Mouse (Mus musculus): ENCODE measurements around the gene Defa23. TPM values are rescaled to one million over a fixed set of nuclear protein-coding genes. Genes with fewer than 3 reads are reported as not detected.
"Not testable (repeated sequence)": the region's sequence is repeated elsewhere in the genome, so short reads cannot be mapped to it uniquely, and the experiment has no call there.

The Defa23 gene
- polyA plus RNA-seq (2012; ENCODE audit: insufficient read depth, insufficient read length, missing spikeins) = not detected in 2 replicates

DNA sequence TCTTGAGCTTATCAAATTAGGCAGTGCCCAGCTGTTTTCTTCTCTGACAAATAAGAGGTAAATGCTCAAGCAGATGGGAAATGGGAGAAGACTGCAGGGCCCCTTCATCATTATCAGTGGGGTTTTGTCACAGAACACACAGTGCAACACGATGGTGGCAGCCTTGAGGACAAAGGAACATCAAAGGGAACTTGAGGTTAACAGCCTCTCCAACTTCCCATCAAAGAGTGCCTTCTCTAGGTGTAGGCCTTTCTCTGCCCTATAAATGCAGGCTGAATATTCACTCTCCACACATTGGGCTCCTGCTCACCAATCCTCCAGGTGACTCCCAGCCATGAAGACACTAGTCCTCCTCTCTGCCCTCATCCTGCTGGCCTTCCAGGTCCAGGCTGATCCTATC lies at the start of gene Defa23:
TSS of gene Defa23 (plus strand) at position 301 of the 400 bp plus-strand sequence.
- H3K4me1 ChIP-seq (ENCODE audit: control insufficient read depth, insufficient read depth, low read length); H3K27ac ChIP-seq (ENCODE audit: insufficient read depth, low read depth, low read length); H3K4me3 ChIP-seq (ENCODE audit: insufficient read depth, low read length): not testable (repeated sequence)

DNA sequence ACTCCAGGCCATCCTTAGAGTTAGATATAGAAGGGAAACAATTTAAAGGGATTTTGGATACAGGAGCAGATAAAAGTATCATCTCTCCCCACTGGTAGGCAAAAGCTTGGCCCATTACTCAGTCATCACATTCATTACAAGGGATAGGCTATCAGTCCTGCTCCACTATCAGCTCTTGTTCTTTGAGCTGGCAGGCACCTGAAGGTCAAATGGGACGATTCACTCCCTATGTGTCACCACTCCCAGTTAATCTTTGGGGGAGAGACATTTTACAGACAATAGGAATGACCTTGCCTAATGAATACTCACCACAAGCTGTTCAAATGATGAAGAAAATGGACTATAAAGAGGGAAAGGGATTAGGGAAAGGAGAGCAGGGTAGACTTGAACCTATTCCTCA lies 48.0 kb upstream of the Defa23 start:
- Histone ChIP-seq H3K4me1 (ENCODE audit: control insufficient read depth, insufficient read depth, low read length) (no peaks in the 10 kb centered on the region), H3K27ac (ENCODE audit: insufficient read depth, low read depth, low read length) (no peak overlapping the region), H3K4me3 (ENCODE audit: insufficient read depth, low read length) (no peak overlapping the region)
- no peak for TF ChIP-seq CTCF (IDR thresholded peaks at IDR 0.05; ENCODE audit: low read depth, low read length)
- no peak for TF ChIP-seq POLR2A (IDR thresholded peaks at IDR 0.05; ENCODE audit: borderline replicate concordance, low read depth, low read length)

DNA sequence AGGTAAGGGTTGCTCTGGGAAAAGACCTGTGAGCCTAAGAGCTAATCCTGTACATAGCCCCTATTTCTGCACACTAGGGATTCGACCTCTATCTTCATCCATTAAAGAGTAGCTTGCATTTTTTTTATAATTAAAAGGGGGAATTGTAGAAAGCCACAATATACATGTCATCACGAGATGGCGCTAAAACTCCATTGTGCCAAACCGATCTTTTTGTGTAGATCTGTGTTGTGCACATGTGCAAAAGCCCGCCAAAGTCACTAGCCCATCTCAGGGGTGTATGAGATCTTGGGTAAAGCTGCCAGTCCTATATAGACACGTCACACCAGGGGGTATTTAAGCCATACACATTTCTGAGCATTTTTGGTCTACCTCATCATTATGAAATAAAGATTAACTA lies 46.3 kb upstream of the Defa23 start:
- H3K27ac ChIP-seq (ENCODE audit: insufficient read depth, low read depth, low read length); H3K4me3 ChIP-seq (ENCODE audit: insufficient read depth, low read length); H3K4me1 ChIP-seq (ENCODE audit: control insufficient read depth, insufficient read depth, low read length): not testable (repeated sequence)

DNA sequence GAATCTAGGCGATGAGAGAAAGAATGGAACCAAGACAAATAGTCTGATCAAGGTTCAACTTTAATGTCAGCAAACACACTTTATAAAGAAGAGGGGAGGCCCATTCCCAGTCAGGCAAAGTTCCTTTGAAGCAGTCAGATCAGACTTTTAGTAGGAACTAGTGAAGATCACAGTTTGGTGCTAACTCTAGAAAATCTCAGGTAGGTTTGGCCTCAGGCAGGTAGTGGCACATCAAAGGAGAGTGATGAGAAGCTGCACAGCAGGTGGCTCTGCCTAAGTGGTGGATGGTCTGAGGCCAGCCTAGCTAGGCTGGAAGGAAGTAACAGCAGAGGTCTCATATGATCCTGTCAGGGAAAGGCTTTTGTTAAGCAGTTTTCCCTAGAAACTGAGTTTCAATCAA lies 44.3 kb upstream of the Defa23 start:
- H3K27ac ChIP-seq (ENCODE audit: insufficient read depth, low read depth, low read length); H3K4me3 ChIP-seq (ENCODE audit: insufficient read depth, low read length); H3K4me1 ChIP-seq (ENCODE audit: control insufficient read depth, insufficient read depth, low read length): not testable (repeated sequence)

DNA sequence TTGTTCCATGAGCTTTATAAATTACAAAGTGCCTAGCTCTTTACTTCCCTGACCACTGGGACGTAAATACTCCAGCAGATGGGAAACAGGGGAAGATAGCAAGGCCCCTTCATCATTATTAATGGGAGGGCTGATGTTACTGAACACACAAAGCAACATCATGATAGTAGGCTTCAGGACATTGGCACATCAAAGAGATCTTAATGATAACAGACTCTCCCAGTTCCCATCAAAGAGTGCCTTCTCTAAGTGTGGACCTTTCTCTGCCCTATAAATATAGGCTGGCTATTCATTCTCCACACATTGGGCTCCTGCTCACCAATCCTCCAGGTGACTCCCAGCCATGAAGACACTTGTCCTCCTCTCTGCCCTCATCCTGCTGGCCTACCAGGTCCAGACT lies 29.6 kb upstream of the Defa23 start, which contains the start of gene Defa21:
TSS of gene Defa21 (plus strand) at position 301 of the 400 bp plus-strand sequence.
- H3K4me3 ChIP-seq (ENCODE audit: insufficient read depth, low read length); H3K27ac ChIP-seq (ENCODE audit: insufficient read depth, low read depth, low read length); H3K4me1 ChIP-seq (ENCODE audit: control insufficient read depth, insufficient read depth, low read length): not testable (repeated sequence)

DNA sequence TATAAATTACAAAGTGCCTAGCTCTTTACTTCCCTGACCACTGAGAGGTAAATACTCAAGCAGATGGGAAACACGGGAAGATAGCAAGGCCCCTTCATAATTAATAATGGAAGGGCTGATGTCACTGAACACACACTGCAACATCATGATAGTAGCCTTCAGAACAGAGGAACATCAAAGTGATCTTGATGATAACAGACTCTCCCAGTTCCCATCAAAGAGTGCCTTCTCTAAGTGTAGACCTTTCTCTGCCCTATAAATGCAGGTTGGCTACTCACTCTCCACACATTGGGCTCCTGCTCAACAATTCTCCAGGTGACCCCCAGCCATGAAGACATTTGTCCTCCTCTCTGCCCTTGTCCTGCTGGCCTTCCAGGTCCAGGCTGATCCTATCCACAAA lies 9.9 kb downstream of the Defa23 start, which contains the start of gene Defa35:
TSS of gene Defa35 (plus strand) at position 301 of the 400 bp plus-strand sequence.
- not testable (repeated sequence) for H3K27ac ChIP-seq (ENCODE audit: insufficient read depth, low read depth, low read length); H3K4me1 ChIP-seq (ENCODE audit: control insufficient read depth, insufficient read depth, low read length); H3K4me3 ChIP-seq (ENCODE audit: insufficient read depth, low read length)

DNA sequence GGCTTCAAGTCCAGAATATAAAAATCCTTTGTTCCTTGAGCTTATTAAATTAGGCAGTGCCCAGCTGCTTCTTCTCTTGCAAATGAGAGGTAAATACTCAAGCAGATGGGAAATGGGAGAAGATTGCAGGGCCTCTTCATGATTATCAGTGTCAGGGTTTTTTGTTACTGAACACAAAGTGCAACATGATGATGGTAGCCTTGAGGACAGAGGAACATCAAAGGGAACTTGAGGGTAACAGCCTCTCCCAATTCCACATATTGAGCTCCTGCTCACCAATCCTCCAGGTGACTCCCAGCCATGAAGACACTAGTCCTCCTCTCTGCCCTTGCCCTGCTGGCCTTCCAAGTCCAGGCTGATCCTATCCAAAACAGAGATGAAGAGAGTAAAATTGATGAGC lies 29.3 kb downstream of the Defa23 start, which contains the start of gene Defa25:
TSS of gene Defa25 (plus strand) at position 301 of the 400 bp plus-strand sequence.
- H3K4me3 ChIP-seq (ENCODE audit: insufficient read depth, low read length); H3K4me1 ChIP-seq (ENCODE audit: control insufficient read depth, insufficient read depth, low read length); H3K27ac ChIP-seq (ENCODE audit: insufficient read depth, low read depth, low read length): not testable (repeated sequence)

DNA sequence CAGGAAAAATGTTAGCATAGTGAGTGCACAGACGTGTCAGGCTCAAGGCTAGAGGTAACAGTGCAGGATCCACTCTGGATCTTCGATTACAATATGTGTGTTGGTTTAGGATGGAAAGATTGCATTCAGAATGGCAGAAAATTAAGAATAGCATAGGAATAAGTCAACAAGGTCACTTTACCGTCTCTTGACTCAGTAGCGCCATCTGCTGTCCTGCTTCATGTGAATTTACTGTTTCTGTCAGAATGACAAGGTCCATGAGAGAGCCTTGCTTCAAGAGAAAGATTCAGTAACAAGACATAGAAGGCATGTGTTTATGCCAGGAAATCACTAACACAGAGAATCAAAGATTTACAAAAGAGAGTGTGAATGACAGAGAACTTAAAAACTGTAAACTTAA lies 38.3 kb downstream of the Defa23 start:
- no peak for TF ChIP-seq CTCF (IDR thresholded peaks at IDR 0.05; ENCODE audit: low read depth, low read length)
- TF ChIP-seq POLR2A (IDR thresholded peaks at IDR 0.05; ENCODE audit: borderline replicate concordance, low read depth, low read length) = no peak
- H3K27ac ChIP-seq (ENCODE audit: insufficient read depth, low read depth, low read length) = no peak overlapping the region
- no peak overlapping the region for H3K4me3 ChIP-seq (ENCODE audit: insufficient read depth, low read length)
- no peaks in the 10 kb centered on the region for H3K4me1 ChIP-seq (ENCODE audit: control insufficient read depth, insufficient read depth, low read length)

DNA sequence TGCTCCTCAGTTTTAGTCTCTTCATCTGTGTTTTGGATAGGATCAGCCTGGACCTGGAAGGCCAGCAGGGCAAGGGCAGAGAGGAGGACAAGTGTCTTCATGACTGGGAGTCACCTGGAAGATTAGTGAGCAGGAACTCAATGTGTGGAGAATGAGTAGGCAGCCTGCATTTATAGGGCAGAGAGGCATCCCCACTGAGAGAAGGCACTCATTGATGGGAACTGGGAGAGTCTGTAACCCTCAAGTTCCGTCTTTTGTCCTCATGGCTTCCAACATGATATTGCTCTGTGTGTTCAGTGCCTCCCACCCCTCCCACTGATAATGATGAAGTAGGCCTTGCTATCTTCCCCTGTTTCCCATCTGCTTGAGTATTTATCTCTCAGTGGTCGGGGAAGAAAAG lies 41.1 kb downstream of the Defa23 start, which contains the start of gene Gm14851:
TSS of gene Gm14851 (minus strand) at position 101 of the 400 bp plus-strand sequence.
- not testable (repeated sequence) for H3K4me3 ChIP-seq (ENCODE audit: insufficient read depth, low read length); H3K4me1 ChIP-seq (ENCODE audit: control insufficient read depth, insufficient read depth, low read length)

More for the DNA sequence above, 41.1 kb downstream of the Defa23 start, which contains the start of gene Gm14851:
- H3K27ac ChIP-seq (ENCODE audit: insufficient read depth, low read depth, low read length) = not testable (repeated sequence)

Other genes starting within 250 kb of the Defa23 start
- gene Defb33, start 162.4 kb upstream of the Defa23 start, polyA plus RNA-seq (2012; ENCODE audit: insufficient read depth, insufficient read length, missing spikeins) = not detected in 2 replicates
- not detected in 2 replicates for gene Gm15056, start 152.4 kb upstream of the Defa23 start, polyA plus RNA-seq (2012; ENCODE audit: insufficient read depth, insufficient read length, missing spikeins)
- not detected in 2 replicates for gene Gm6040, start 133.0 kb upstream of the Defa23 start, polyA plus RNA-seq (2012; ENCODE audit: insufficient read depth, insufficient read length, missing spikeins)
- gene AY761185, start 110.3 kb upstream of the Defa23 start, polyA plus RNA-seq (2012; ENCODE audit: insufficient read depth, insufficient read length, missing spikeins) = not detected in 2 replicates
- not detected in 2 replicates for gene Defa21, start 29.5 kb upstream of the Defa23 start, polyA plus RNA-seq (2012; ENCODE audit: insufficient read depth, insufficient read length, missing spikeins)
- gene Defa35, start 10.0 kb downstream of the Defa23 start, polyA plus RNA-seq (2012; ENCODE audit: insufficient read depth, insufficient read length, missing spikeins) = not detected in 2 replicates
- not detected in 2 replicates for gene Defa25, start 29.4 kb downstream of the Defa23 start, polyA plus RNA-seq (2012; ENCODE audit: insufficient read depth, insufficient read length, missing spikeins)
- gene Gm14851, start 41.0 kb downstream of the Defa23 start, polyA plus RNA-seq (2012; ENCODE audit: insufficient read depth, insufficient read length, missing spikeins) = not detected in 2 replicates
- gene Defa30, start 79.6 kb downstream of the Defa23 start, polyA plus RNA-seq (2012; ENCODE audit: insufficient read depth, insufficient read length, missing spikeins) = not detected in 2 replicates
- gene Defa22, start 107.2 kb downstream of the Defa23 start, polyA plus RNA-seq (2012; ENCODE audit: insufficient read depth, insufficient read length, missing spikeins) = not detected in 2 replicates
- gene Defa31, start 136.6 kb downstream of the Defa23 start, polyA plus RNA-seq (2012; ENCODE audit: insufficient read depth, insufficient read length, missing spikeins) = not detected in 2 replicates
- gene Gm15293, start 146.5 kb downstream of the Defa23 start, polyA plus RNA-seq (2012; ENCODE audit: insufficient read depth, insufficient read length, missing spikeins) = not detected in 2 replicates
- gene Gm15292, start 194.7 kb downstream of the Defa23 start, polyA plus RNA-seq (2012; ENCODE audit: insufficient read depth, insufficient read length, missing spikeins) = not detected in 2 replicates

All from bone marrow macrophage, adult 2 months (primary cell).